Mouse (Mus musculus): Measurements from ENCODE around the gene Dlg2.

DNA sequence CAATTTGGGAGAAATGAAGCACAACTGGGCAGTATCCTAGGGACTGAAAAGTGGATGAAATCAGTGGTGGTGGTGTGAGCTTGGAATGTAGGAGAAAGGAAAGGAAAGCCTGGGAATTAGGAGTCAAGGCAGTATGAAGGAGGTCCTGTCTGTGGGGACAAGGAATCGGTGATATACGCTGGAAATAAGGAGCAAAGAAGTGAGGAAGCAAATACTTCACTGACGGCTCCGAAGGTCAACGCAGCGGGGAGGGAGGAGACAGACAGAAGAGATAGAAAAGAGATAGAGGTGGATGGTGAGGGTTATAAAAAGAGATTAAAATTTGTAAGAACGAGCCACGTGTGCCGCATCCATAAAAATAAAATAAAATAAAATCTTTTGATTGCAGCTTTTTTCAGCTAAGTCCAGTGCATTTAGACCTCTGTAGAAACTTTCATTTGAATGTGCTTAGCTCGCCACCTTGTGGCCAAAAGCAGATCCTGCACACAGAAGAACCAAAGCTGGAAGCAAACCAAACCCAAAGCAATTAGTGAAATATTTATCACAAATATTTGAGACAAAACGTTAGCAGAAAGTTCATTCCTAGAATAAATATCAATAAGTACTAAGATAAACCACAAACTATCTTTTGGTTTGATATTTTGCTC is 955.2 kb downstream of the Dlg2 start:
- TF ChIP-seq POLR2A (IDR thresholded peaks at IDR 0.05; ENCODE audit: low read depth, low read length) (no peak), CTCF (IDR thresholded peaks at IDR 0.05; ENCODE audit: extremely low read depth, insufficient read depth, insufficient read length, insufficient replicate concordance) (peak; percentile 18; the same call in 1 of the 2 replicates)
